Mouse (Mus musculus) forebrain, embryonic 16.5 days (tissue): ENCODE results near the gene Ptbp1. TPM values are rescaled to one million over a fixed set of nuclear protein-coding genes. Genes with fewer than 3 reads are reported as not detected.

Experiments
- ATAC-seq: fragments of 200-750 bp; cut with Nextera tagmentation; 2 replicates; pipeline ENCODE4 v1.8.0; 2017; ENCODE audit warnings: mild to moderate bottlenecking, moderate library complexity
- H3K27ac ChIP-seq: fragments of 300-500 bp; sonication (generic); 2 replicates; pipeline ENCODE4 v1.5.1; 2014; ENCODE audit warnings: low read length, control low read depth
- H3K27me3 ChIP-seq: fragments of 300-500 bp; sonication (generic); replicated peaks from 2 replicates; pipeline ENCODE4 v1.6.1; 2014; ENCODE audit warnings: low read length; ENCODE audit not compliant: control insufficient read depth, insufficient read depth
- H3K36me3 ChIP-seq: fragments of 300-500 bp; sonication (generic); 2 replicates; pipeline ENCODE4 v1.6.1; 2014; ENCODE audit not compliant: control insufficient read depth, insufficient read depth
- H3K4me1 ChIP-seq: fragments of 300-500 bp; sonication (generic); replicated peaks from 2 replicates; pipeline ENCODE4 v1.6.1; 2014; ENCODE audit warnings: low read length; ENCODE audit not compliant: control insufficient read depth, insufficient read depth
- H3K4me2 ChIP-seq: fragments of 300-500 bp; sonication (generic); 2 replicates; pipeline ENCODE4 v1.6.1; 2014; ENCODE audit warnings: mild to moderate bottlenecking, low read length, control low read depth
- H3K4me3 ChIP-seq: fragments of 300-500 bp; sonication (generic); replicated peaks from 2 replicates; pipeline ENCODE4 v1.5.1; 2014; ENCODE audit warnings: mild to moderate bottlenecking, low read length, control low read depth
- H3K9ac ChIP-seq: fragments of 300-500 bp; sonication (generic); replicated peaks from 2 replicates; pipeline ENCODE4 v1.6.1; 2014; ENCODE audit warnings: low read depth, low read length, control low read depth
- H3K9me3 ChIP-seq: fragments of 300-500 bp; sonication (generic); 2 replicates; pipeline ENCODE4 v1.6.1; 2016; ENCODE audit warnings: low read length; ENCODE audit not compliant: control insufficient read depth
- WGBS: fragments of 180-500 bp; shearing (Covaris S2); extraction: QIAGEN DNeasy Blood & Tissue Kit; methylation state at CpG from one replicate; pipeline ENCODE4 v1.1.7; 2014; 5-methylcytosine and 5-hydroxymethylcytosine counted together
- polyA plus RNA-seq: library from polyadenylated mRNA; unstranded; fragments of >200 nt; fragmentation: Nextera tagmentation; extraction: Ambion mirVana; gene quantifications from 2 replicates; pipeline ENCODE4 v1.2.1, GENCODE M21; 2015

The Ptbp1 gene
- polyA plus RNA-seq, 1 experiment from 2014 or later: 98.3 TPM

GRCm38 (mm10) chr10:79815671-79816494 is 38.3 kb upstream of the Ptbp1 start:
- Histone ChIP-seq H3K36me3 (peaks cover 28% of the 10 kb centered on the region), H3K9me3 (no peaks in the 10 kb centered on the region), H3K27ac (no peak overlapping the region), H3K27me3 (no peaks in the 10 kb centered on the region), H3K4me3 (no peak overlapping the region), H3K4me2 (no peak overlapping the region), H3K9ac (no peak overlapping the region), H3K4me1 (no peaks in the 10 kb centered on the region)
- 87% methylated on average over 12 of the region's 12 CpGs for WGBS
- no peak for ATAC-seq

GRCm38 (mm10) chr10:79817111-79817510 is 37.1 kb upstream of the Ptbp1 start:
- H3K9me3 ChIP-seq: no peaks in the 10 kb centered on the region

GRCm38 (mm10) chr10:79818225-79818624 is 36.0 kb upstream of the Ptbp1 start:
- peaks cover 27% of the 10 kb centered on the region for H3K36me3 ChIP-seq
- no peak overlapping the region for H3K27ac ChIP-seq

More at GRCm38 (mm10) chr10:79817111-79817510, 37.1 kb upstream of the Ptbp1 start:
- no peak for ATAC-seq
- peaks cover 27% of the 10 kb centered on the region for H3K36me3 ChIP-seq
- H3K4me3 ChIP-seq: no peak overlapping the region
- H3K9ac ChIP-seq: no peak overlapping the region
- WGBS: 73% methylated on average over 2 of the region's 2 CpGs
- no peak overlapping the region for H3K4me2 ChIP-seq
- no peak overlapping the region for H3K27ac ChIP-seq
- H3K27me3 ChIP-seq: no peaks in the 10 kb centered on the region
- H3K4me1 ChIP-seq: no peaks in the 10 kb centered on the region

GRCm38 (mm10) chr10:79819606-79820005 is 34.6 kb upstream of the Ptbp1 start:
- no peaks in the 10 kb centered on the region for H3K9me3 ChIP-seq
- H3K27ac ChIP-seq: no peak overlapping the region
- no peak overlapping the region for H3K4me3 ChIP-seq
- no peak overlapping the region for H3K4me2 ChIP-seq
- peaks cover 27% of the 10 kb centered on the region for H3K36me3 ChIP-seq
- no peak for ATAC-seq
- no peaks in the 10 kb centered on the region for H3K27me3 ChIP-seq
- 92% methylated on average over 17 of the region's 17 CpGs for WGBS
- H3K4me1 ChIP-seq: 0 out of 2 replicates have a peak, but pooled peaks cover 3% of the 10 kb centered on the region
- H3K9ac ChIP-seq: no peak overlapping the region

More at GRCm38 (mm10) chr10:79818225-79818624, 36.0 kb upstream of the Ptbp1 start:
- Histone ChIP-seq H3K4me3 (no peak overlapping the region), H3K27me3 (no peaks in the 10 kb centered on the region), H3K9ac (no peak overlapping the region), H3K4me2 (no peak overlapping the region), H3K4me1 (0 out of 2 replicates have a peak, but pooled peaks cover 3% of the 10 kb centered on the region), H3K9me3 (no peaks in the 10 kb centered on the region)
- ATAC-seq: no peak
- WGBS: 77% methylated on average over 4 of the region's 4 CpGs

- Histone ChIP-seq H3K4me2 (no peak overlapping the region), H3K4me1 (0 out of 2 replicates have a peak, but pooled peaks cover 3% of the 10 kb centered on the region), H3K36me3 (peaks cover 25% of the 10 kb centered on the region), H3K9me3 (no peaks in the 10 kb centered on the region), H3K27me3 (no peaks in the 10 kb centered on the region), H3K9ac (no peak overlapping the region), H3K4me3 (no peak overlapping the region), H3K27ac (no peak overlapping the region)
- no peak for ATAC-seq
- WGBS: 83% methylated on average over 8 of the region's 8 CpGs
These were observed 34.0 kb upstream of the Ptbp1 start for GRCm38 (mm10) chr10:79820277-79820676.

- no peak within 1 kb of the TSS for H3K9ac ChIP-seq
- no peak within 1 kb of the TSS for H3K4me3 ChIP-seq
- 0 out of 2 replicates have a peak, but pooled peaks cover 3% of the 10 kb centered on the region for H3K4me1 ChIP-seq
- H3K27ac ChIP-seq: no peak within 1 kb of the TSS
- no peaks in the 10 kb centered on the region for H3K27me3 ChIP-seq
- H3K4me2 ChIP-seq: no peak within 1 kb of the TSS
- no peak for ATAC-seq
- 69% methylated on average over 11 of the region's 11 CpGs for WGBS
- H3K36me3 ChIP-seq: peaks cover 24% of the 10 kb centered on the region
- H3K9me3 ChIP-seq: no peaks in the 10 kb centered on the region
These were observed 33.4 kb upstream of the Ptbp1 start, which contains the start of gene Misp for GRCm38 (mm10) chr10:79820782-79821181. Gene Misp, plus strand, starts transcription at chr10:79820989.

GRCm38 (mm10) chr10:79821731-79822130 is 32.5 kb upstream of the Ptbp1 start:
- Histone ChIP-seq H3K27ac (no peak overlapping the region), H3K4me2 (no peak overlapping the region), H3K9ac (no peak overlapping the region), H3K27me3 (no peaks in the 10 kb centered on the region), H3K36me3 (peaks cover 15% of the 10 kb centered on the region), H3K4me1 (0 out of 2 replicates have a peak, but pooled peaks cover 3% of the 10 kb centered on the region), H3K9me3 (no peaks in the 10 kb centered on the region), H3K4me3 (no peak overlapping the region)
- WGBS: 87% methylated on average over 12 of the region's 12 CpGs
- ATAC-seq: no peak

GRCm38 (mm10) chr10:79822372-79822771 is 31.9 kb upstream of the Ptbp1 start:
- H3K36me3 ChIP-seq: peaks cover 12% of the 10 kb centered on the region
- no peaks in the 10 kb centered on the region for H3K9me3 ChIP-seq
- no peak overlapping the region for H3K9ac ChIP-seq
- H3K27me3 ChIP-seq: no peaks in the 10 kb centered on the region
- H3K27ac ChIP-seq: no peak overlapping the region
- H3K4me2 ChIP-seq: no peak overlapping the region
- no peak for ATAC-seq
- 21% methylated on average over 17 of the region's 17 CpGs for WGBS
- 0 out of 2 replicates have a peak, but pooled peaks cover 3% of the 10 kb centered on the region for H3K4me1 ChIP-seq
- no peak overlapping the region for H3K4me3 ChIP-seq

GRCm38 (mm10) chr10:79823011-79823410 is 31.2 kb upstream of the Ptbp1 start:
- no peaks in the 10 kb centered on the region for H3K27me3 ChIP-seq
- WGBS: 81% methylated on average over 6 of the region's 6 CpGs
- no peak overlapping the region for H3K4me3 ChIP-seq
- ATAC-seq: no peak
- 0 out of 2 replicates have a peak, but pooled peaks cover 3% of the 10 kb centered on the region for H3K4me1 ChIP-seq
- no peak overlapping the region for H3K4me2 ChIP-seq
- no peak overlapping the region for H3K27ac ChIP-seq
- no peaks in the 10 kb centered on the region for H3K9me3 ChIP-seq
- H3K36me3 ChIP-seq: peaks cover 12% of the 10 kb centered on the region
- H3K9ac ChIP-seq: no peak overlapping the region
